Mouse (Mus musculus): ENCODE results near the gene Hand2.

DNA sequence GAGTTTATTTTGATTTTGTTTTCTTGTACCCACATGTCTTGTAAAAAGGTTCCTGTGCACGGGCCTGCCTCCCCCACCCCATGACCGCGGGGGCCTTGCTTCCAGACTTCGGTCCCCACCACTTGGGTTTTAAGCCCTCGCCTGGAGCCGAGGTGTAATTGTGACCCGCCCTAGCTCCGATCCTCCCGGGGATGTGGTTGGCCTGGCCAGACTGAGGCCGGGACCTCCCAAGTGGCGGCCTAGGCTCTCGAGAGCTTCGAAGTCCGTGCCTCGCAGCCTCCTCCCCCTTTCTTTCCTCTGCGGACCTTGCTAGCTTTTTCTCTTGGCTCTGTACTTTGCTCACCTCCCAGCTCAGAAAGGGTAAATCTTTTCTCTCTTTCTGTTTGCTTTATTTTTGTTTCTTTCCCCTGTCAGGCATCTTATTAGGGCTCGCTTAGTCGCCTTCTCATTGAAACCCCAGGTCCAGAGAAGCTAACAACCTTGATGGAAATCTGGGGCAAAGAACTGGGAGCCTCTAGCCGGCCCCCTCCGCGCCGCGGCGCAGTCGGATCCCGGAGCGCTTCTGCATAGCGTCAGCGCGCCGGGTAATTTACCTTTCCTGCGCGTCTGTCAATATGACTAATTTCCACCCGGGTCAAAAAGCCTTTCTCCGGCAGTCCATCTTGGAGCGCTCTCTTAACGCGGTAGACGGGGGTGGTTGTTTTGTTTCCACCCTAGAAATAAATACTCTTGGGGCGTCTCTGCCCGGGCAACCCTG lies 13.2 kb downstream of the Hand2 start:
- no peak for TF ChIP-seq MAX (IDR thresholded peaks at IDR 0.05; ENCODE audit: low read length)
- TF ChIP-seq USF1 (IDR thresholded peaks at IDR 0.05; ENCODE audit: low read depth, low read length), result no peak
- no peak for TF ChIP-seq POLR2A (IDR thresholded peaks at IDR 0.05; ENCODE audit: control insufficient read depth in 1 of 2, insufficient read depth in 1 of 2, low read depth in 1 of 2, low read length in 2 of 2, poor library complexity in 1 of 2)
- TF ChIP-seq TAL1 (IDR thresholded peaks at IDR 0.05; ENCODE audit: low read length), result no peak
- TF ChIP-seq HCFC1 (IDR thresholded peaks at IDR 0.05; ENCODE audit: low read depth, low read length), result no peak
- TF ChIP-seq CTCF (IDR thresholded peaks at IDR 0.05 in 2 of 3, conservative IDR thresholded peaks at IDR 0.05 in 1 of 3; ENCODE audit: control insufficient read depth in 1 of 3, insufficient read depth in 1 of 3, low read depth in 2 of 3, low read length in 3 of 3, poor library complexity in 1 of 3, severe bottlenecking in 1 of 3), result no peak
- TF ChIP-seq CHD1 (IDR thresholded peaks at IDR 0.05; ENCODE audit: low read depth, low read length), result no peak
- no peak for TF ChIP-seq NRF1 (IDR thresholded peaks at IDR 0.05; ENCODE audit: insufficient read depth, low read depth, low read length, poor library complexity, severe bottlenecking)
- TF ChIP-seq EP300 (IDR thresholded peaks at IDR 0.05; ENCODE audit: low read depth in 1 of 2, low read length in 2 of 2), result no peak
